Mouse (Mus musculus): ENCODE data around the gene Nqo1. TPM values are rescaled to one million over a fixed set of nuclear protein-coding genes. Genes with fewer than 3 reads are reported as not detected.

Nqo1 gene
- not detected in 4 replicates for total RNA-seq (2023; ENCODE audit: inconsistent age)

DNA sequence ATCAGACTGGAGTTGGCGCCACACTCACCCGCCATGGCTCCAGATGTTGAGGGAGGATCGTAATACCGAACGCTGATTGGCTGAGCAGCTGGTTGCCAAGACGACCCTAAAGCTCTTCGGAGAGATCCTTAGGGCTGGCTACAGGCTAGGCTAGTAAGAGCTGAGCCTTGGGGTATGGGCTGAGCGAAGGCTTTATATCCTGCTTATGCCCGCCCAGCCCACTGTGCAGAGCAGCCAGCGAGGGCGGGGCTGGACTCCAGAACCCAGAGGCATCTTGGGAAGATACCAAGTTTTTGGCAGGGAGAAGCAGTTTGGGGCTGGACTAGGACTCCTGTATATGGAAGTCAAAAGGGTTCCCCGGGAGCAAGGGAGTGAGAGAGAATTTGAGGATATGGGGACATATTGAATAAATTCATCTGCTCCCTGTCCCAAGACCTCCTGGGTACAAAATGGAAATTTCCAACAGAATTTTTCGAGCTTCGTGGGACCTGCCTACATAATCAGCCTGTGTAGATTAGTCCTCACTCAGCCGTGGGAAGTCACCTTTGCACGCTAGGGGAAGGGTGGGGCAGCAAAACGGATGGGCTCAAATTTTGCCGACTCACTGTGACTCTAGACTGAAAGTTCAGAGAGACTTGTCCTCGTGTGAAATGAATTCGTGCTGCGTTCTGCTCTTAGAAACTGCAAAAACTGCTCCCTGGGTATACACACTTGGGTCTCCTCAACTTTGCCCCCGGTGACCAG lies at the start of gene Nqo1:
TSS of gene Nqo1 (minus strand) at position 169 of the 744 bp plus-strand sequence.

DNA sequence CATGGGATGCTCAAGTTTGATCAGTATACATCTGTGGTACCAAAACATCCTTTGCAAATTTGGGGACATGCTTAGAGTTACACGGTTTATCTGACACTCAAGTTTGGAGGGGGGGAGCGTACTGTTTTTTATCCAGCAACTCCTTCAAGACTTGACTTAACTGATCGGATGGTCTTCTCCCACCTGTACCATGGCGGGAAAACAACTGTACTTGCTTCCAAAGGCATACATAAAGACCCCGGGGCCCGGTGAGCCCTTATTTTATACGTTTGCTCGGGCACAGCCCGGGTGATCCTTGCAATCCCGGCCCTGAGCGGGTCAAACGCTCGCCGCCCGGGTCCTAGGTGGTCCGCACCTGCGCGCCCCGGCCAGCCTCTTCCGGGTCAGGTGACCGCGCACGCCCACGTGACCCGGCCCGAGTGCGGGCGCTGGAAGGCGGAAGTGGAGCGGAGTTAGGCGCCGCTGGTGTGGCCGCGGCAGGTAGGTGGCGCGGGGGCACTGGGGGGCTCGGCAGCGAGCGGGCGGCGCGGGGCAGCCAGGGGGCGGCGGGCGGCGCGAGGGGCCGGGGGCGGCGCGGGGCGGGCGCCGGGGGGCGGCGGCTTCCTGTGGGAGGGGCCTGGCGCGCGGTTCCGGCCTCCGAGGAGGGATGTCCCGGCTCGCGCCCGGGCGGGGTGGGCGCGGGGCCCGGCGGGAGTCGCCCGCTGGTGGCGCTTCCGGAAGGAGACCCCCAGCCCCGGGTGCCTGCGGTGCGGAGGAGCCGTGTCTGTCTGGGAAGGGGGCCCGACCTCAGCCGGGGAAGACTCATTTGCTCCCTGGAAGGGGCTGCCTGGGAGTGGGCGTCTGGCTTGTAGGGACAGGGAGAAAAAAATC lies 33.2 kb upstream of the Nqo1 start, which contains the start of gene Wwp2:
TSS of gene Wwp2 (plus strand) at position 404 of the 870 bp plus-strand sequence.

DNA sequence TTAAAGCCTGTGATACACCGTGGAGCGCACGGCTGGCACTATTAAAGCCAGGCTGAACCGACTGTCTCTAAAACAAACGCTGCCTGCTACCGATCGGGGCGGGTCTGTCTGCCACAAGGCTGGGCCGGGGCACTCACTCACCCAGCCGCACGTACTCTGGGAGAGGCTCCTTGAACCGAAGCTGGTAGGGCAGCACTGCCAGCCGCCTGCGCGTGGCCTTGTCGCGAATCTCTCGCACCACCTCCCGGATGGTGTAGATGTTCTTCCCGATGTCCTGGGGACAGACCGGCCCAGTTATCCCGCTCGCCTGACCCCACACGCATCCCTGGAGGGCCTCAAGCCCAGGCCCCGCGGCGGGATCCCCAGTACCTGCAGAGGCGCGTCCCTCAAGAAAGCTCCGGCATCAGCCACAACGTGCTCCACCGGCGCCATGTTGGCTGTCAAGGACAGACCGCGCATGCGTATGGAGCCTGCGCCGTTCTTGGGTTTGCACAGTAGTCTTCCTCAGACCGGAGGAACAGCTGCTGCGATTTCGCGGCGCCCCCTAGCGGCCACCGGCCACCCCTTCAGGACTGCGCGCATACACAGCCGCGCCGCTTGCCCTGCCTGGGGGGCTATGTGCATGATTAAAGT lies 21.7 kb upstream of the Nqo1 start, which contains the start of gene Nob1:
TSS of gene Nob1 (minus strand) at position 455 of the 633 bp plus-strand sequence.

Other genes starting within 250 kb of the Nqo1 start
- gene Nfat5, start 109.7 kb downstream of the Nqo1 start, total RNA-seq (2023; ENCODE audit: inconsistent age) = 90.5 to 123 TPM (median 109 TPM) in 4 replicates
- 43.8 to 46.6 TPM (median 44.2 TPM) in 4 replicates for gene Nob1, start 21.8 kb upstream of the Nqo1 start, total RNA-seq (2023; ENCODE audit: inconsistent age)
- gene Wwp2, start 33.2 kb upstream of the Nqo1 start, total RNA-seq (2023; ENCODE audit: inconsistent age) = 128 to 142 TPM (median 141 TPM) in 4 replicates
- gene Psmd7, start 185.3 kb upstream of the Nqo1 start, total RNA-seq (2023; ENCODE audit: inconsistent age) = 45.2 to 50.5 TPM (median 48.7 TPM) in 4 replicates

Data from B cell, adult (primary cell).